Mouse (Mus musculus) heart, postnatal 0 days (tissue): ENCODE data around the gene Slc35g1.

ENCODE experiments used
- CTCF ChIP-seq: IDR thresholded peaks from 2 replicates; pipeline ENCODE4 v1.5.1; 2016; ENCODE audit warnings: antibody characterized with exemption, control low read depth, low read depth
- EP300 ChIP-seq: IDR thresholded peaks from 2 replicates; pipeline ENCODE4 v1.6.1; 2016; ENCODE audit warnings: antibody characterized with exemption, low read depth

DNA sequence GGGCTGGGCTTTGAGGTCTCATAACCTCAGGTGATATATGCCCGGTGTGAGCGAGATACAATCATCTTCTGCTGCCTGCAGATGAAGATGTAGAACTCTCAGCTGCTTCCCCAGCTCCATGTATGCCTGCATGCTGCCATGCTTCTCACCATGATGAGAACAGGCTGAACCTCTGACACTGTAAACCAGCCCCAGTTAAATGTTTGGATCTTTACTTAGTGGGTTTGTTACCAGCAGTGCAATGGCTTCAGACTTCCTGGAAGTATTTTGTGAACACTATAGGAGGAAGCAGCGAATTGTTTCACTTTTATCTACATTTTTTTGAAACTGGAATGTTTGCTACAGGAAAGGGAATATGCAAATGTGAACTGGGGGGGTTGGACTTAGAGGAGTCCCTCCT lies 36.2 kb downstream of the Slc35g1 start:
- TF ChIP-seq CTCF, result no peak
- TF ChIP-seq EP300, result no peak
